Mouse (Mus musculus): Measurements from ENCODE around the gene Gm36176. TPM values are rescaled to one million over a fixed set of nuclear protein-coding genes. Genes with fewer than 3 reads are reported as not detected.

Gm36176 gene
- polyA plus RNA-seq, 1 experiment: not detected

DNA sequence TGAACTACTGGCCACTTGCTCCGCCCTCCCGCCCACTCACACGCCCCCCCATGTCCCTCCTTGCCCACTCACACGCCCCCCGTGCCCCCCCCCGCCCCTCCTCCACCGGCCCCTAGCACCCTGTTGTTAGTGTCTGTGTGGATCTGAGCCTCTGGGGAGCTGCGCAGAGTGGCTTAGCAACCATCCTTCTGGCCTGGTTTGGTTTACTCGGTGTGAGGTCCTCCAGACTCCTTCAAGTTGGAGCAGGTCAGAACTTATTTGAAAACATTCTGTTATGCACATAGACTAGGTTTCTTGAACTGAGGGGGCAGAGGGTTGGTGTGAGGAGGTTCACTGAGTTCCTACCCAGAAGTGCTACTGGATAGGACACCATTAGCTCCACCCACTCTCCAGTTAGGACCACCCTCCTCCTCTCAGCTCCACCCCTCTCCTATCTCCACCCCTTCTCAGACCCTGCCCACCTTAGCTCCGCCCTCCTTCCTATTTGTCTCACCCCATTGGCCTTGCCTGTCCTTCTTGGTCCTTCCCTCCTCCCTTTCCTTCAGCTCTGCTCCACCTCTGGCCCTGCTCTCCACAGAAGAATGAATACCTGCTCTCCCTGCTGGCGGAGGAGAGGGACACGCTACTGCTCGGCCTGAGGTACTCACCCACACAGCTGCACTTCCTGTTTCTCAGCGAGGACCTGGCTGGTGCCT lies 17.6 kb downstream of the Gm36176 start:
- Histone ChIP-seq H3K27me3 (ENCODE audit: control insufficient read depth, insufficient read depth, insufficient read length) (peaks cover 10% of the 10 kb centered on the region), H3K79me2 (ENCODE audit: control insufficient read depth, insufficient read depth) (no peaks in the 10 kb centered on the region), H3K4me3 (ENCODE audit: insufficient read depth, poor library complexity, severe bottlenecking) (no peak overlapping the region), H3K36me3 (ENCODE audit: control insufficient read depth, insufficient read depth) (no peaks in the 10 kb centered on the region), H3ac (ENCODE audit: control insufficient read depth, insufficient read length, low read depth) (no peak overlapping the region), H3K79me3 (ENCODE audit: low read depth) (no peaks in the 10 kb centered on the region)
- no peak for TF ChIP-seq CEBPB (IDR thresholded peaks at IDR 0.05; ENCODE audit: low read depth)
- no peak for TF ChIP-seq MYOG (IDR thresholded peaks at IDR 0.05; ENCODE audit: control insufficient read depth, extremely low read depth, insufficient read length)
- TF ChIP-seq CTCF (IDR thresholded peaks at IDR 0.05; ENCODE audit: control insufficient read depth, insufficient read depth, insufficient read length): no peak

DNA sequence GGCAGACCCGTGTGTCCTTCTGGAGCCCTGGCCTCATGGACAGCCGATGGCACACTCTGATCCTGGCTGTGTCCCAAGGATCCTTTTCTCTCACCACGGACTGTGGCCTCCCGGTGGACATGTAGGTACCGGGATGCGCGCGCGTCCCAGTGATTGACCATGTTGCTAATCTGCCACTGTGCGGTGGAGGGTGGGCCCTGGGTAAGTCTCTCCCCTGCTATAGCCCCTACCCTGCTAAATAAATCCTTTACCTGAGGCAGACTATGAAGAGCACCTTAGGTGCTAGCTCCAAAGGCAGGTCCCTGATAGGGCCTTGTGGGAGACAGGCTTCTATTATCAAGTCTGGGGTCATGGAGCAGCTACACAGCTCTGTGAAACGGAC lies 18.1 kb downstream of the Gm36176 start:
- H3K36me3 ChIP-seq (ENCODE audit: control insufficient read depth, insufficient read depth): no peaks in the 10 kb centered on the region
- TF ChIP-seq CTCF (IDR thresholded peaks at IDR 0.05; ENCODE audit: control insufficient read depth, insufficient read depth, insufficient read length): no peak
- no peak for TF ChIP-seq MYOD1 (IDR thresholded peaks at IDR 0.05; ENCODE audit: control insufficient read depth, insufficient read length, low read depth)
- no peak for TF ChIP-seq MAX (IDR thresholded peaks at IDR 0.05)
- no peak for TF ChIP-seq MYOG (IDR thresholded peaks at IDR 0.05; ENCODE audit: control insufficient read depth, extremely low read depth, insufficient read length)
- no peak overlapping the region for H3ac ChIP-seq (ENCODE audit: control insufficient read depth, insufficient read length, low read depth)
- H3K79me3 ChIP-seq (ENCODE audit: low read depth): no peaks in the 10 kb centered on the region
- H3K4me3 ChIP-seq (ENCODE audit: insufficient read depth, poor library complexity, severe bottlenecking): no peak overlapping the region
- H3K79me2 ChIP-seq (ENCODE audit: control insufficient read depth, insufficient read depth): no peaks in the 10 kb centered on the region
- H3K27me3 ChIP-seq (ENCODE audit: control insufficient read depth, insufficient read depth, insufficient read length): peaks cover 5% of the 10 kb centered on the region

DNA sequence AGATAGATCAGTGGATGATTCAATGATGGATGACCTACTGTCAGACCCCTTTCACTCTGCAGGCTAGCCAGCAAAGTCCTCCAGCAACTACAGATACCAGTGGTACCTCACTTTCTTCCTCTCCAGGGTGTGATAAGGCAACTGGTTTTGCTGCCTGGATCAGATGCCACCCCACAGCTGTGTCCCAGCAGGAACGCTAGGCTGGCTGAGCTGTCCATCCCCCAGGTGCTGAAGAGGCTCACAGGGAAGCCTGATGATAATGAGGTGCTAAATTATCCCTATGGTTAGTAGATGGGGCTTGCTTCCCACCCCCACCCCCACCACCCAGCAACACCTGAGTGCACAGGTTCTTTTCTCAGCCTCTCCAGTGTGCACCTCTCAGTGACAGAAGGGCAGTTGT lies 20.9 kb downstream of the Gm36176 start:
- Histone ChIP-seq H3ac (ENCODE audit: control insufficient read depth, insufficient read length, low read depth) (no peak overlapping the region), H3K79me3 (ENCODE audit: low read depth) (no peaks in the 10 kb centered on the region), H3K36me3 (ENCODE audit: control insufficient read depth, insufficient read depth) (no peaks in the 10 kb centered on the region), H3K79me2 (ENCODE audit: control insufficient read depth, insufficient read depth) (no peaks in the 10 kb centered on the region), H3K27me3 (ENCODE audit: control insufficient read depth, insufficient read depth, insufficient read length) (no peaks in the 10 kb centered on the region), H3K4me3 (ENCODE audit: insufficient read depth, poor library complexity, severe bottlenecking) (no peak overlapping the region)
- TF ChIP-seq MYOD1 (IDR thresholded peaks at IDR 0.05; ENCODE audit: control insufficient read depth, insufficient read length, low read depth) (no peak), FOSL1 (IDR thresholded peaks at IDR 0.05; ENCODE audit: insufficient read depth, low read length, poor library complexity, severe bottlenecking) (no peak), MAX (IDR thresholded peaks at IDR 0.05) (no peak), CTCF (IDR thresholded peaks at IDR 0.05; ENCODE audit: control insufficient read depth, insufficient read depth, insufficient read length) (no peak), CEBPB (IDR thresholded peaks at IDR 0.05; ENCODE audit: low read depth) (no peak), USF1 (IDR thresholded peaks at IDR 0.05; ENCODE audit: low read depth) (no peak), MYOG (IDR thresholded peaks at IDR 0.05; ENCODE audit: control insufficient read depth, extremely low read depth, insufficient read length) (no peak)

DNA sequence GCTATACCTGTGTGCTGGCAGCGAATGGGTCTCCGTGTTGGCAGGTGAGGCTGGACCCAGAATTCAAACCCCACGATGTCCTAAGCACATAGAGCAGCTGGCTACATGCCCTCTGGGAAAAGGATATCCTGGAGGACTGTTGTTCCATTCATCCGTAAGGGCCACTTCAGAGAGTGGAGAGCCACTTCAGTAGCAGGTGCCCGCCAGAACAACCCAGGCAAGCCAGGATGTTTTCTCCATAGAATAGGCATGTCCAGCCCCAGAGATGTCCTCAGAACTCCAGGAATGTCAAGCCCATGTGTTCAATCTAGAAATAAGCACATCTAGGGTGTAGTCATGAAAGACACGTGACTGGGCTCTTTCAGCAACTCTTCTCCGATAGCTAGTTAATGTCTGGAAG lies 23.0 kb downstream of the Gm36176 start:
- Histone ChIP-seq H3K36me3 (ENCODE audit: control insufficient read depth, insufficient read depth) (no peaks in the 10 kb centered on the region), H3K4me3 (ENCODE audit: insufficient read depth, poor library complexity, severe bottlenecking) (no peak overlapping the region)

DNA sequence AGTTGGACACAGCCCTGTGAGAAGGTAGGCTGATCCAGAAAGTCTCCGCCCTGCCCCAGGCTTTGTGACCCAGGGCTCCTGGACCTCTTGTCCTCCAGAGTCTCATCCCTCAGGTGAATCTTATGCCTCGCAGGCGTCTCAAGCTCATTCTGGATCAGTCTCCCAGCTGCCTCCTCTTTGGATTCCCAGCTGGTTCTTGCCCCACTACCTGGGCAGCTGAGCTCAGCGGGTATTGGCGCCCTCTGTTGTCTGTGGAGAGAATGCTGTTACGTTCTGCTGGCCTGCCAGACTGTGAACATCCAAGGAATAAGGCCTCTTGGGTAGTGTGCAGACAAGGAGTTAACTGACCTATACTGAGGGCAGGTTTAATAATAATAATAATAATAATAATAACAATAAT lies 32.4 kb downstream of the Gm36176 start:
- TF ChIP-seq CEBPB (IDR thresholded peaks at IDR 0.05; ENCODE audit: low read depth) (no peak), MYOG (IDR thresholded peaks at IDR 0.05; ENCODE audit: control insufficient read depth, extremely low read depth, insufficient read length) (no peak), USF1 (IDR thresholded peaks at IDR 0.05; ENCODE audit: low read depth) (no peak), MAX (IDR thresholded peaks at IDR 0.05) (no peak), MYOD1 (IDR thresholded peaks at IDR 0.05; ENCODE audit: control insufficient read depth, insufficient read length, low read depth) (no peak), CTCF (IDR thresholded peaks at IDR 0.05; ENCODE audit: control insufficient read depth, insufficient read depth, insufficient read length) (no peak), FOSL1 (IDR thresholded peaks at IDR 0.05; ENCODE audit: insufficient read depth, low read length, poor library complexity, severe bottlenecking) (no peak)
- no peaks in the 10 kb centered on the region for H3K36me3 ChIP-seq (ENCODE audit: control insufficient read depth, insufficient read depth)

More for the DNA sequence above, 23.0 kb downstream of the Gm36176 start:
- Histone ChIP-seq H3K27me3 (ENCODE audit: control insufficient read depth, insufficient read depth, insufficient read length) (no peaks in the 10 kb centered on the region), H3ac (ENCODE audit: control insufficient read depth, insufficient read length, low read depth) (no peak overlapping the region), H3K79me2 (ENCODE audit: control insufficient read depth, insufficient read depth) (no peaks in the 10 kb centered on the region), H3K79me3 (ENCODE audit: low read depth) (no peaks in the 10 kb centered on the region)
- TF ChIP-seq USF1 (IDR thresholded peaks at IDR 0.05; ENCODE audit: low read depth) (no peak), MYOD1 (IDR thresholded peaks at IDR 0.05; ENCODE audit: control insufficient read depth, insufficient read length, low read depth) (no peak), FOSL1 (IDR thresholded peaks at IDR 0.05; ENCODE audit: insufficient read depth, low read length, poor library complexity, severe bottlenecking) (no peak), CTCF (IDR thresholded peaks at IDR 0.05; ENCODE audit: control insufficient read depth, insufficient read depth, insufficient read length) (no peak), MYOG (IDR thresholded peaks at IDR 0.05; ENCODE audit: control insufficient read depth, extremely low read depth, insufficient read length) (no peak), MAX (IDR thresholded peaks at IDR 0.05) (no peak), CEBPB (IDR thresholded peaks at IDR 0.05; ENCODE audit: low read depth) (no peak)

DNA sequence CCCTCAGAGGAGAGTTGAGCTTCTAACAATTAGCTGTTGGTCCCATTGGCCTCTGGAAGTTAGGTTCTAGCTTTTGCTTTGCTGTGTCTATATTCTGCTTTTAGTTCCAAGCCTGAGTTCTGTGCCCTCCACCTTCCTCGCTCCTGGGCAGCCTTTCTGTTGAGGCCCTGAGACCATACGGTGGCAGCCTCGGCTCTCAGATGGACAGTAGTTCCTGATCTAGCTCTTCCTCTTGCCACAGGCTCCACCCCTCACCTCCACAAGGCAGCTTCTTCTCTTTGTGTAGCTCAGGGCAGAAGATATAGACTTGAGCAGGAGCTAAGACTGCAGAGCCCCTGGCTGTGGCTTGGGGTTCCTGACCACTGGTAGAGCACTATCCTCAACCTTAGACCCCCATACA lies 33.7 kb downstream of the Gm36176 start:
- Histone ChIP-seq H3K79me3 (ENCODE audit: low read depth) (no peaks in the 10 kb centered on the region), H3K4me3 (ENCODE audit: insufficient read depth, poor library complexity, severe bottlenecking) (no peak overlapping the region), H3K27me3 (ENCODE audit: control insufficient read depth, insufficient read depth, insufficient read length) (no peaks in the 10 kb centered on the region), H3ac (ENCODE audit: control insufficient read depth, insufficient read length, low read depth) (no peak overlapping the region), H3K36me3 (ENCODE audit: control insufficient read depth, insufficient read depth) (no peaks in the 10 kb centered on the region), H3K79me2 (ENCODE audit: control insufficient read depth, insufficient read depth) (no peaks in the 10 kb centered on the region)
- TF ChIP-seq MAX (IDR thresholded peaks at IDR 0.05) (no peak), MYOG (IDR thresholded peaks at IDR 0.05; ENCODE audit: control insufficient read depth, extremely low read depth, insufficient read length) (no peak), FOSL1 (IDR thresholded peaks at IDR 0.05; ENCODE audit: insufficient read depth, low read length, poor library complexity, severe bottlenecking) (no peak), MYOD1 (IDR thresholded peaks at IDR 0.05; ENCODE audit: control insufficient read depth, insufficient read length, low read depth) (no peak), CTCF (IDR thresholded peaks at IDR 0.05; ENCODE audit: control insufficient read depth, insufficient read depth, insufficient read length) (no peak), USF1 (IDR thresholded peaks at IDR 0.05; ENCODE audit: low read depth) (no peak), CEBPB (IDR thresholded peaks at IDR 0.05; ENCODE audit: low read depth) (no peak)

More for the DNA sequence above, 32.4 kb downstream of the Gm36176 start:
- no peaks in the 10 kb centered on the region for H3K79me2 ChIP-seq (ENCODE audit: control insufficient read depth, insufficient read depth)
- no peaks in the 10 kb centered on the region for H3K27me3 ChIP-seq (ENCODE audit: control insufficient read depth, insufficient read depth, insufficient read length)
- H3K4me3 ChIP-seq (ENCODE audit: insufficient read depth, poor library complexity, severe bottlenecking): no peak overlapping the region
- H3ac ChIP-seq (ENCODE audit: control insufficient read depth, insufficient read length, low read depth): no peak overlapping the region
- H3K79me3 ChIP-seq (ENCODE audit: low read depth): no peaks in the 10 kb centered on the region
